Mouse (Mus musculus) right cerebral cortex, postnatal 4 days (tissue): ENCODE measurements at regions not wholly inside any gene's neighbourhood (a gene's known extent, or its start where the extent isn't known, plus 50 kb on each side); places are given as distances from the start of the nearest gene placed in this dataset.

Experiments
- DNase-seq: peaks from one replicate; pipeline ENCODE4 v3.0.0-alpha.2; 2022

DNA sequence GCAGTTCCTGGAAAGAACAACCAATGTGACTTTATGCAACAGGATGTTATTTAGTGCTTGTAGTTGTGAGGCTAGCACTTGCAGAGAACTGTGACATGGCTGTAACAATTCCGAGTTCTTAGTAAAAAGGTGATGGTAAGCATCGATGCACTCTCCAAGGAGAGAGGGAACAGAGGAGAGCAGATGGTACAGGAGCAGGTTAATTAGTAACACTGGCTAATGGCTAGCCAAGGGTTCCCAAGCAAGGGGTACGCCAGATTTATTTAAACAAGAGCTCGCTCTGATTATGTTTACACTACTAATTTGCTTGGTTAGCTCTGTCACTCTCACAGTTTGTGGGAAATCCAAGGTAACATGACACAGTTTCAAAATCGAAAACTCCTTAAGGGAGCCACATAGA, 278.0 kb upstream of the Nectin3 start:
- no peak for DNase-seq

DNA sequence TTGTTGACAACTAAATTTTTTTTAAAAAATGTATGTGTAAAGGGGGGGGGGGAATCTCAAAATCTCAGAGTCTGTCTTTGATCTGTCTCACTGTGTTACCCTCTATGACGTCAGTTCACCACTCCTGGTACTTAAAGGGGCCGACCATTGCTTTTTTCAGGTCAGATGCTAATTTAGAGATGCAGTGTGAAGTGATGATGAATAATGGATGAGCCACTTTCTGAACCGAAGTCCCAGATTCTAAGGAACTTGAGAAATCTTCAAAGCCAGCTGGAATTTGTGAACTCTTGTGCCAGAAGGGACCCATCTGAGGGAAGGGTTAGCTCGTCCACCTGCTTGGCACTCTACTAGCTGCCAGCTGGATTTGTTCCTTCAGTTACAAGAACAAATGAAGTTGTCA, 271.1 kb upstream of the Nectin3 start:
- DNase-seq = no peak

DNA sequence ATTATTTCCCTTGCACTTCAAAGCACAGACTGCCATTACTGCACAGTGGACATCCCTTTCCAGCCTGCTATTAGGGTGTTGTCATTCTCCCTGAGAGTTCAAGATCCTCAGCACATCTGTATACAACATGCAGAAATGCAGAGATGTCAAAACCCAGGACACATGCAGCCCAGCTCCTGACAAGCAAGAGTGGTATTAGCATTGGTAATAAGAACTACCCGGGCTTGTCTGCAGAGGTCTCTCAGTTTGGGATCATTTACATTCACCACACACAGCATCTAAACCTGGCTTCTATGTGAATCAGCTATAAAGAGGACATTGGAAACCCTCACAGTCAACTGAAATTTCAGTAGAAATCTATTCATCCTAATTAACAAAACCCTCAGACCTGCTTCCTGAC, 270.1 kb upstream of the Nectin3 start:
- DNase-seq = no peak

DNA sequence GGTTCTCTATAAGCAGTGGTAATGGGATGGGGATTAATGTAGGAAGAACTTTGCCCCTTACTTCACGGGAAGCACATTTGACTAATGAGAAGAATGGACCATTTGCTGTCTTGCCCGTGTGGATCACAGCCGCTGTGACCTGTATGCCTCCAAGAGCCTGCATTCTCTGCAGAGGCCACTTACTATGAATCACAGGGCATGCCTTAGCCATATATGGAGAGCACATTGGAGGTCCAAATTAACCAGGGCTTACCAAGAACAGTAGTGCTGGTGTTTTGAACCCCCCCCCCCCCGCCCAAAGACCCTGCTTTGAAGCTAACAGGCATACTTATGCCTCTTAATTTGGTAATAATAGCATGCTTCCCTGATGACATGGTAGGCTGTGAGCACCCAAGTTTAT, 236.8 kb upstream of the Nectin3 start:
- DNase-seq = no peak

DNA sequence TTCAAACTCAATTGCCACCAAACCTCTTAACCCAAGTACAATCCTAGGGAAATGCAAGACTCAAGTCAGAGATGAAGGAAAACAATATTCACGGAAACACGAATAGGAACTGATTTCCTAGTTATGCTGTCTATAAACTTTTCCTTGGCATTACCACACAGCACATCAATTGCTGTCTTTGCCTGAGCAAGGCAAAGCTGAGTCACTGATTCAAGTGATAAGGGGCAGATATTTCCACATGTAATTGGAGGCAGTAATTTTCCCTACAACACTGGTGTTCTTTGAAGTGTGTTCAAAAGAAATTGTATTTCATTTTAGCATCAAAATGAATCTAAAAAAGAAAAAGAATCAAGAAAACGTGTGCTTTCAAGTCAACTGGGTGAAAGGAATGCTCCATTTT, 230.1 kb upstream of the Nectin3 start:
- no peak for DNase-seq

DNA sequence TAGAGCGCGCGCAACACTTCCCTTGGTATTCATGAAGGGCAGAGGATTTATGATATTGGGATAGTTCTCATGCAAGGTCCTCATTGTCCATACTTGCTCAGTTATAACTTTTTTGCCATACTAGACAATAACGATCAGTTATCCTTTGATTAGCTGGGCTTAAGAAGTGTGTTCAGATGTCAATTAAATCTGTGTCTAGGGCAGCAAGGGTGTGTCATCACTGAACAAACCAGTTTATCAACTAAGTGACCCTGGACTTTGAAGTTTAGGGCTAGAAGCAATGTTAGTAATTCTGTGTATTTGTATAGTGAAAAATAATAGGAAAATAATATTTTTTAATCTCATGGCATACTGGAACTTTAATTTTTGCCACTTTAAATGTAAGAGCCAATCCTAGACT, 225.3 kb upstream of the Nectin3 start:
- no peak for DNase-seq

DNA sequence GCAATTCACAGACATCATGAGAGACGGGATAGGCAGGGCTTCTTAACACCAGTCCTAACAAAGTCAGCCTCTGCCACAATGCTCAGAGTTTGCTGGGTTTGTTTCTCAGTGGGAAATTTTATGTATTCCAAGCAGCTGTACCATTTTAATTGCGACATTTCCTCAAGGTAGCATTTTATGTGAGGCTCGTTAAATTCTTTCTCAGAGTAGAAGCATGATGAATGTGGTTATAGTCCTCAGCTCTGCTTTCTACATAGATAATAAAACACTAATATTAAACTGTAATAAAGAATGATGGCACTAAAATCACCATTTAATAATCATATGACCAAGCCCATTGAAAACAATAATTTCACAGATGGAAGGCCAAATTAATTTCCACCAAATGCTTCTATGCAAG, 181.5 kb upstream of the Nectin3 start:
- no peak for DNase-seq

DNA sequence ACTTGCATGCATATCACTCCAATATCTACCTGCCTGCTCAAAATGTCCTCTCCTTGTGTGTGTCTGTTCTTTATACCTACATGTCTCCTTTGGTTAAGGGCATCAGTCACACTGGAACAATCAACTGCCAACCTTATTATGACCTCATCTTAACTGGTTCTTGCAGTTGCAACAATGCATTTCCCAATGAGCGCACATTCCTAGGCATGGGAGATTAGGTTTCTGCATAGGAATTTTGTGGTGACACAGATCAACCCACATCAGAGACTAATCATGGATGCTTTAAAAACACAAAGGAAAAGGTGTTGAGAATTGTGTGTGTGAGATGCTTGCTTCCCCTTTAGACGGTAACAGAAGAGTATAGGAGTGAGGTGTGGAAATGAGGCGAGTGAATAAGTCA, 171.3 kb upstream of the Nectin3 start:
- no peak for DNase-seq

DNA sequence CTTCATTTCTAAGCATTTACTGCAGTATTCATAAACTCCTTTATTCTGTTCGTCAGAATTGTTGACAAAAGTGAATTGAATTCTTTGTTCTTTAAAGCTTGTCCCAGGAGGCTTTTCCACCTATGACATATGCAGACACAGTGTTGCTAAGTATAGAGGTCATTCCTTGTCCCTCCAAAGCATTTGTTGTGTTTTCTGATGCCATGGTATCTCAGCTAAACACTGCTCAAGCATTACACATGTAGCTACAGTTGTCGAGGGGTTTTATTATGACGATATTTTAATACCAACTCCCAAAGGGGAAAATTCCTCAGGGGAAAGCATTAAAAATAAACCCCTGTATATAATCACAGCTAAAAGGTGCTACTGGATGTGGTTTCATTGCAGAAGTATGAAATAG, 167.2 kb upstream of the Nectin3 start:
- DNase-seq = no peak

DNA sequence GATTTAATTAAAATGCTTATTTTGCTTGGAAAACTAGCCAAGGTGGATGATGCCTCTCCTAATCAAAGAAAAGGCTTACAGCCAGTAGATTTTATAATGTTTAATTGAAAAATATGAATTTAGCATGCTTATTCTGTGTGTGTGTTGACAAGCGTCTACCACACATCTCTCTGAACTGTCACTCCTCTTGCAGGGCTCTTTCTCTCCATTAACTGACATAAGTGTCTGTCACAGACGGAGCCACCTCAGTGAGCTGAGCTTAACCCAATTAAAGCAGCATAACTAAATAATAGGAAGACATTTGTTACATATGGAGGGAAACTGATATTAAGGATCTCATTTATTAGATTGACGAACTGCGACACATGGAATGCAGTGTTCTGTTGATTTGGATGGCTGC, 164.7 kb upstream of the Nectin3 start:
- no peak for DNase-seq

DNA sequence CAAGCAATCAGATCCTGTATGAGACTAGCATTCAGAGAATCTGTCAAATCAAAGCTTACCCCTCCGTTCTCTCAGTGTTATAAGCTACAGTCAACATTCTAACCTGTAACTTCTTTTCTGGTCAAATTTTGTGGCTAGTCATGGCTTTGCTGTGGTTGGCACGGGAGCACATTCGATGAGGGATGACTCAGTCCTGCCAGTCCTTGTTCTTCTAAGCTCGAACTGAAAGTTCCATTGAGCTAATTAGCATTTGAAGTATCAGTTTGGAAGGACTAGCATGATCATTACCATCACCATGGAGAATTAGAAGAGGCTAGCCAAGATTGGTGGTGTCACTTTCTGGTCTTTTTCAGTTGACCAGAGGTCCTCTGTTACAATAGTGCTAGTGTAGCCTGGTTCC, 156.7 kb upstream of the Nectin3 start:
- no peak for DNase-seq

DNA sequence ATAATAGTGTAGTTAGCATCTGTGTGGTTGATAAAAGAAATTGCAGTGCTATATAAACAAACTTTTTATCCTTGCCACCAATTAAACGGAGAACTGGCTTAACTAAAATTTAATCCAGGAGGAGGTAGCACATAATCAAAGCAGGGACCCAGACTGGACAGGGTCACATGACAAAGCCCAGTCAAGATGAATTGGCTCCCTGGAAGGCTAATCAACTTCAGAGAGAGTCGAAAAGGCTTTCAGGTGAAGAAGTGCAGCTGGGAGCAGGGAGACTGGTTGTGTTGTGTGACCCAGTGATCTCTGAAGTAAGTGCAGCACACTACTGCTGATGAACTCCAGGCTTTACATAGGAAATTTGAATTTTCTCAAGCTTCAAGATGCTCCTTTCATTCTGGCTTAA, 127.5 kb upstream of the Nectin3 start:
- no peak for DNase-seq

DNA sequence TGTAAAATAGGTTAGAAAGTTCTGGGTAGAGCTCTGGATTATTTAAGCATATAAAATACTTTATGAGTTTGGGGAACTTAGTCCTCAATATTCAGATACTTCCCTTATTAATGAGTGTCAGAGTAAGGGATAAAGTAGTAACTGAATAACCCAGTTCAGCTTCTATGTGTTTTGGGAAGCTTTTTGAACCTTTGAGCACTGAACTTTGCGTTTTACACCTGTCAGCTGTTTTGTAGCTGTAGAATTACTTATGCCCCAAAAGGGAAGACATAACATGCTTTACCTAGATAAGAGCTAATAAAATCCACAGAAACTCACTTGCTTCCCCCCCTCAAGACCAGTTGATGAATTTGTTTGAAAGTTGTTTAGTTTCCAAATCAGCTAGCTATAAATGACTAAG, 124.9 kb upstream of the Nectin3 start:
- no peak for DNase-seq

DNA sequence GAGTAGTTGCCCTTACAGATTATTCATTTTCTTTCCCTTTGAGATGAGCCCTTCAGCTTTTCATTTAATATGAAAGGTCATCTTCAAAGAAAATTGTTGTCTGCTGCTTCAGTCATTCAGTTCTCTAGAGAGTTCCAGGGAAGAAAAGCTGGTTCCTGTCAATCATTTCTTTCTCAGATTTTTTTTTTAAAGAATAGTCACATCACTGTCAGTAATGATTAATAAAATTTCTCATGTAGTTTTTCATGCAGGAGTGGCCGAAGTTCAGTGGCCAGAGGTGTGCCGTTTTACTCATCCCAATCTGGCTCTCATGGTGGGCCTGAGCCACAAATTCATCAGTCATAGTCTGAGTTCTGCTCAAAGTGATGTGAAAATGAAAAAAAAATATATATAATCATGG, 121.5 kb upstream of the Nectin3 start:
- no peak for DNase-seq

DNA sequence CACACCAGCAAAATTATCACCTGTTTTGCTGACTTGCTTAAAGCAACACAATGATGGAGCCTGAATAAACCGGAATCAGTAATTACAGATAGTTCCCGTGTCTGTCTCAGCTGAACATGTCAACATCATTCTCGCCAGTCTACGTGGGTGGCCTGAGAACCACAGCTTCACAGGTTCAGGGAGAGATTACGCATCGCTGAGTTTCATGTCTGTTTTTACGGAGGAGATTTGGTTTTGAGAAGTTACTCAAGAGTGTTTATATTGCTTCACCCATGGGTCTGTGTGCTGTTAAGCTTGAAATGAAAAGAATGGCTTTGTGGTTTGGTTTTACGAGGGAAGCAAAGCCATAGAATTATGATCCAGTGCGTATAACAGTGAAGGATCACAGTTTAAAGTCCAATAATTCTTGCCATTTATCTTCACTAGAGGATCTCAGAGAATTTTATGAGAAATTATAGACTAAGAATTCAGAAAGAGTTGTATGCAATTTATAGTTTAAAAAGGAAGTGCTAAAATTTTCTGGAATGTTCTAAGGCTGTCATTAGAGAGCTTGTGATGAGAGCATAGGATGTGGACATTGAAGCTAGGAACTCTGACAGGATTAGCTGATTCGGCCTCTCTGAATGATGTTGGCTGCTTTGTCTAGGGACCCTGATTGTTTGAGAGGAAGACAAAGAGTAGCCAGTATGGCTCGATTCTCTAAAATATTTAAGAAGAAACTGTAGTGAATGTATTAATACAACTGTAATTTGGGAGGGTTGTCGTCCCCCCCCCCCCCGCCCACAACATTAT, 119.4 kb upstream of the Nectin3 start:
- no peak for DNase-seq

DNA sequence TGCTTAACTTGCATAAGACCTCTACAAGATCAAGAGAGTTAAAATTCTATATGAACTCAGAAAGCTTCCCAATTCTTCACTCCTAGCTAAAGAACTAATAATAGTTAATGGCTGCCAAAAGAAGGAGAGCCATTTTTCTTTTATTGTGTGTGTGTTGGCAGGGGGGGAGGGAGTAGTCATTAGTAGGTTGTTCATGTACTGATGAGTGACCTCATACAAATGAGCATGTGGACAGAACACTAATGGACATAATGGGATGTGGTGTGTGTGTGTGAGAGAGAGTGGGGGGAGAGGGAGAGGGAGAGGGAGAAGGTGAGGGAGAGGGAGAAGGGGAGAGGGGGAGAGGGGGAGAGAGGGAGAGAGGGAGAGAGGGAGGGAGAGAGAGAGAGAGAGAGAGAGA, 118.3 kb upstream of the Nectin3 start:
- no peak for DNase-seq

DNA sequence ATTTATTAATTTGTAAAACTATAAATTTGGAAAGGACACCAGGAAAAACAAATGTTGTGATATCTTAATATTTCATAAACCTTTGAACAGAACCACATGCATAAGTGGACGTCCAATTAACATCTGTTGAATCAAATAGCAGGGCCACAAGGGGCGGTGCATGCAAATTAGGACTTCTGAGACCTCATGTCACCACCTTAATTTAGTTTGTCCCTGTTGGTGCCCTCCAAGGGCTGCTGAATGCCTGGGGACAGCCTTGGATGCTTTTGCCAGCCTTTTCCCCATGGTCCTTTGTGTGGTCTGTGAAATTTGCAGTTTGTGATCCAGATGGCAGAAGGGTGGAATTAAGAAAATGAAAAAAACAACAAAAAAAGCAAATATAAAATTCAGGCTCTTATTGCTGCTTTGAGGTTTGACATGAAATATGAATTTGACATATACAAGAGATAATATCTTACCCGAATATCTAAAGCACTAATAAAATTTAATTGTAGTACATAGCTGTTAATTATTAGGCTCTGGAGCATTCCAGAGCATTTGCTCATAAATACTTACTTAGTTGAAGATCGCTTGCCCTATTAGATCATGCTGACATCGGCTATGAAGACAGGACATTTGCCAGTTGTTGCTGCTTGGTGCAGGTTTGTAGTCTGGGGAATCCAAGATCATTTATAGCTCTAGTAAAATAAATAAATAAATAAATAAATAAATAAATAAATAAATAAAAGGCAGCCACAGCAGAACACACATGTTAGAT, 114.9 kb upstream of the Nectin3 start:
- DNase-seq = no peak

DNA sequence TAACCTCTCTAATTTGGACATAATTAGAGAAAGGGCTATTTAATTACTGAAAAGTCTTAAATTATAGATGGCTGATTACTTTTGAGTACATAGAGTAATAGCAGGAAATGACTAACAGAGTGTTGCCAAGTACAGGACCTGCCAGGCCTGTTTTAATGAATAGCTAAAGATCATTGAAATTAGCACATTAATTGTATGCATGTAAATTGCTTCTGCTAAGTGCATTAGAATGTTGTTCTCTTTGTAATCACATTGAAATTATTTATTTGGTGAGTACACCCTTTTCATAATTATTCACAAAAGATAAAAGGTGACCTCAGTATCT, 107.5 kb upstream of the Nectin3 start:
- no peak for DNase-seq

DNA sequence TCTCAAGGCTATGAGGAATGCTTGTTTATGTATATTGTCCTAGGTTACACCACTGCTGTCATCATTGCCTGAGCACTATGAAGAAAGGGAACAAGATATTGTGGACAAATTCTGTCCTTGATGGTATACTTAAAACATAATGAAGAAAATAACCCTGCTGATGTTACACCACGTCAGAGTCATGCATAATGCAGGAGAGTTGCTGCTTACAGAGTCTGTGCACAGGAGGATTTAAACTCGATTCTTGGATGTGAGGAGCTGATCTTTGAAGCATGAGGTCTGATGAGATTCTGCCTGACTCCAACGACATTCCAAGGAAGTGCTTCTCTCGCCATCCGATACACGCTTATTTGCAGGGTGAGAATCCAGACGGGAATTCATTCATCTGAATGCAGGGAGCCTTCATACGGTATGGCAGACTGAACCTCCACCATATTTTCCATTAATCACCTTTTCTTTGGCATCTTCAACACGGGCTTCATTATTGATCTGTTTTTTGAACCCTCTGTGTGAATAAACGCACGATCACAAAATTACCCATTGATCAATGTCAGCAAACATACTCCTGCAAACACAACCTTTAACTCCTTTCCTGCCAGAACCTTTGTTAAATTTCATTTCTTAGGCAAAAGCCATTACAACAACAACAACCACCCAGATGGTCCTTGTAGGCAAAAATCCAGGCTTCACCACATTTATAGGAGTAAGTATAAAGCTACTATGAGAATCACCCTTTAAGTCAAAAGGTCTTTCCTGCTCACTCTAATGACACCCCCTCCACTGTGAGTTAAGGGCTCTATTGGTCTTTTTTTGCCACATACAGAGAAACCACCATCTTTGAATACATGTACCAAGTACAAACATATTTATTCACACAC, 106.9 kb upstream of the Nectin3 start:
- no peak for DNase-seq

DNA sequence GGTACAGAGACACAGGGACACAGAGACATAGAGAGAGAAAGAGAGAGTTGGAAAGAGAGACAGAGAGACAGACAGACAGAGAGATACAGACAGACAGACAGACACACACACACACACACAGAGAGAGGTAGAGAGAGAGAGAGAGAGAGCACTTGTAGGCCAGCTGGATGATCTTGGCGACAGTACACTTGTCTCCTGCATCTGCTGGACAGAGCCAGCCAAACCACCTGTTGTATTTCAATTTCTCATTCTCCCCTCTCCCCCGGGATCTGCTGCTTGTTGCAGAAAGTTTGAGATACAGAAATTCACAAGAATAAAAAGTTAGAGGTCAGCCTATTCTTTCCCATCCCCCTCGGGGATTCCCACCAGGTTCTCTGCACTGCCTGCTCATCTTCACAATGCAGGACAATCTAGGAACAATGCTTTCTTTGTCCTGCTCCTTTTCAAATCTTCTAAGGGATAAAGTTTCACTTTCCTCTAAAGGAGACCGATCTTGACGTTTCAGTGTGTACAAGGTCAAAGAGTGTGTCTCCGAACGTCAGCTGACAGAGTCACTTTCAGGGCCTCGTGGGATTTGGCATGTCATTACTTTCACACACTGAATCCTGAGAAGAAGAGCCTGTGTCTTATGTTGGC, 94.4 kb upstream of the Nectin3 start:
- no peak for DNase-seq

DNA sequence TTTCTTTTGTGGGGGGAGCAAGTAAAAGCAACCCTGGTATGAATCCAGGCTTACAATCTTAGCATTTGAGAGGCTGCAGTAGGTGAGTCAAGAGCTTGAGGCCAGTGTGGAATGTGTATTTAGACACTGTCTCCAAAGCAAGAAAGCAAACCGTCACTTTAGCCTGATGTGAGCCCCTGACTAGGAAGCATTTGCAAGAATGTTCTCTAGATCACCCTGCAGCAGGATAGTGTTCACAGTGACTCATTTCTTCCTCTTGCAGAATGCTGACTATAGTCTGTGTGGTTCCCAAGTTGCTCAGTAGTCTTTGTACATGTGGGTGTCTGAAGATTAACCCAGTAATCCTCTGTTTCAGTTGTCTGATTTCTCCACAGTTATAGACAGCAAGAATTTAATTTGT, 88.7 kb upstream of the Nectin3 start:
- no peak for DNase-seq

DNA sequence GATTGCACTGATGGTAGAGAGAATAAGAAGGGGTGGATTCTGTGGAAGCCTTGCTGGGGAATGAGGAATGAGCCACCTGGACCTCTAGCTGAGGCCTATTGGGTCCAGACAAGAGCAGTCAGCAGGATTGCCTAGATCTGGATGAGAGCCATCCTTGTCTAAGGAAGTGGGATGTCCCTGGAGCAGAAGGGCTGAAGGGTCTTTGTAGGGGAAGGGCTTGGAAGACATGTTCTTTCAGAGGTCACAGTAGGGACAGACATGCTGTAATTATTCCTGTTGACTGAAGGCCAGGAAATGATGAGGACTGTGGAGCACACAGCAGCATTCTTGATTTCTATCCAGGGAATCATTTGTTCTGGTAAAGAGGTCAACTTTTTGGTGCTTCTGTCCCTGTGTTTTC, 86.2 kb upstream of the Nectin3 start:
- no peak for DNase-seq

DNA sequence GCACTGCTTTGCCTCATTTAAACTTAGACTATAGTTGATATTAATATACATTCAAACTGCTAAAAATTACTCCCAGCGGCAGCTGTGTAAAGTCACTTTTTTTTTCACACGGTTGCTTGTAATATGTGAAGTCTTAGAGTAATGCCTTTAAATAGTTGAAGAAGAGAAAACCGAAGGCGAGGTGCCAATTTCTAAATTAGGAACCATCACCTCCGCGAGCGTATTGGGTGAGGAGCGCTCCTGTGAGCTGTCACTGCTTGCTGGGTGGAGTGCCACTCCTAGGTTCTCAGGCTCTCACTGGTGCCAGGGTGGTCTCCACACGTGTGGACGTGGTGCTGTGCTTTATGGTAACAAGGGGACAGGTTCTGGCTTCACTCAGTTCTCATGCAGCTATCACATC, 82.8 kb upstream of the Nectin3 start:
- peak; percentile 7 for DNase-seq
